Mouse (Mus musculus): Measurements from ENCODE around the gene Plekhm3.

DNA sequence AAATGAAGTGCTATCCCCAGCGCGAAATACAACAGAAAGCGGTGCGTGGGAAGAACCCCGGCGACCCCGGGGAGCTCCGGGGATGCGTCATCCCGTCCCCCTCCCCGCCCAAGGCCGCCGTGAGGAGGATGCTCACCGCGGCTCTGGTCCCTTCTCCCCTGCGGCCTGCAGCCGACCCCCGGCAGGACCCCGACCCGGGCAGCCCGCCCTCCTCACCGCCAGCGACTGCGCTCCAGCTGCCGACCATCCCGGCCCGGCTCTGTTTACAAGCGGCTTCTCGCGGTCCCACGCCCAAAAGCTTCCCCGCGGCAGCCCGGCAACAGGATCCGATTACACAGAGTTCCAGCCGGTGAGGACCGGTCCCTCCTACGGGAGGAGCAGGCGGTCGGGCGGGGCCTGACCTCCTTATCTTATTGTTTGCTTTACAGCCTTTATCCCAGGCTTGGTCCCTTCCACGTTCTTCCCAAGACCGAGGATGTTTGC is at the start of gene Plekhm3:
- TF ChIP-seq POLR2A (IDR thresholded peaks at IDR 0.05; ENCODE audit: control insufficient read depth, extremely low read depth, insufficient read depth, low read length, poor library complexity) (peak; percentile 30; the same call in 1 of the 2 replicates), CTCF (IDR thresholded peaks at IDR 0.05; ENCODE audit: borderline replicate concordance, control insufficient read depth, extremely low read depth, insufficient read depth, low read length, poor library complexity) (no peak)

Measured in thymus, adult 2 months (tissue).